Mouse (Mus musculus): ENCODE results near the gene Tut7. TPM values are rescaled to one million over a fixed set of nuclear protein-coding genes. Genes with fewer than 3 reads are reported as not detected.

The Tut7 gene
- 48.7 and 52.5 TPM in 2 replicates for polyA plus RNA-seq (2015; fragmentation: Nextera tagmentation; extraction: Ambion mirVana)

- Histone ChIP-seq H3K27ac (peak within 1 kb of the TSS; percentile 94), H3K4me2 (peak within 1 kb of the TSS; percentile 79), H3K9me3 (no peaks in the 10 kb centered on the region), H3K9ac (peak within 1 kb of the TSS; percentile 73), H3K4me1 (peaks cover 44% of the 10 kb centered on the region), H3K4me3 (peak within 1 kb of the TSS; percentile 72), H3K36me3 (replicated peaks) (no peaks in the 10 kb centered on the region), H3K27me3 (replicated peaks) (no peaks in the 10 kb centered on the region)
- under 1% methylated on average over 100 of the region's 100 CpGs for WGBS
- ATAC-seq (replicated peaks), result peak; percentile 97
Measured at GRCm38 (mm10) chr13:59822507-59823462, at the start of gene Tut7. TSS of gene Tut7 (minus strand) at chr13:59823147.

GRCm38 (mm10) chr13:59872446-59872845 lies 49.5 kb upstream of the Tut7 start:
- no peak overlapping the region for H3K9ac ChIP-seq
- WGBS, result 66% methylated on average over 7 of the region's 7 CpGs
- H3K4me2 ChIP-seq, result no peak overlapping the region
- no peak overlapping the region for H3K4me3 ChIP-seq
- no peaks in the 10 kb centered on the region for H3K9me3 ChIP-seq
- no peak overlapping the region for H3K27ac ChIP-seq
- no peaks in the 10 kb centered on the region for H3K27me3 ChIP-seq (replicated peaks)
- no peaks in the 10 kb centered on the region for H3K4me1 ChIP-seq
- no peak for ATAC-seq (replicated peaks)
- no peaks in the 10 kb centered on the region for H3K36me3 ChIP-seq (replicated peaks)

- Histone ChIP-seq H3K4me1 (no peaks in the 10 kb centered on the region), H3K9me3 (no peaks in the 10 kb centered on the region), H3K36me3 (replicated peaks) (no peaks in the 10 kb centered on the region), H3K9ac (no peak overlapping the region), H3K4me2 (no peak overlapping the region), H3K27ac (no peak overlapping the region), H3K4me3 (no peak overlapping the region), H3K27me3 (replicated peaks) (no peaks in the 10 kb centered on the region)
- ATAC-seq (replicated peaks), result no peak
- WGBS, result 81% methylated on average over 5 of the region's 5 CpGs
Measured at GRCm38 (mm10) chr13:59870004-59870403, 47.1 kb upstream of the Tut7 start.

GRCm38 (mm10) chr13:59868011-59868649 lies 45.2 kb upstream of the Tut7 start:
- Histone ChIP-seq H3K4me1 (no peaks in the 10 kb centered on the region), H3K4me2 (no peak overlapping the region), H3K4me3 (no peak overlapping the region), H3K36me3 (replicated peaks) (no peaks in the 10 kb centered on the region), H3K27ac (no peak overlapping the region), H3K9me3 (no peaks in the 10 kb centered on the region), H3K9ac (no peak overlapping the region), H3K27me3 (replicated peaks) (no peaks in the 10 kb centered on the region)
- ATAC-seq (replicated peaks), result no peak
- WGBS, result 82% methylated on average over 9 of the region's 9 CpGs

GRCm38 (mm10) chr13:59867103-59867502 lies 44.2 kb upstream of the Tut7 start:
- no peaks in the 10 kb centered on the region for H3K4me1 ChIP-seq
- H3K9me3 ChIP-seq, result no peaks in the 10 kb centered on the region
- H3K27ac ChIP-seq, result no peak overlapping the region
- H3K4me2 ChIP-seq, result no peak overlapping the region
- no peaks in the 10 kb centered on the region for H3K27me3 ChIP-seq (replicated peaks)
- no peak for ATAC-seq (replicated peaks)
- H3K36me3 ChIP-seq (replicated peaks), result no peaks in the 10 kb centered on the region
- H3K4me3 ChIP-seq, result no peak overlapping the region
- H3K9ac ChIP-seq, result no peak overlapping the region
- WGBS, result 81% methylated on average over 7 of the region's 7 CpGs

GRCm38 (mm10) chr13:59859515-59859914 lies 36.6 kb upstream of the Tut7 start:
- Histone ChIP-seq H3K9me3 (no peaks in the 10 kb centered on the region), H3K4me2 (no peak overlapping the region), H3K36me3 (replicated peaks) (no peaks in the 10 kb centered on the region), H3K4me1 (no peaks in the 10 kb centered on the region), H3K9ac (no peak overlapping the region), H3K27ac (no peak overlapping the region), H3K4me3 (no peak overlapping the region), H3K27me3 (replicated peaks) (no peaks in the 10 kb centered on the region)
- ATAC-seq (replicated peaks), result no peak
- 86% methylated on average over 7 of the region's 7 CpGs for WGBS

GRCm38 (mm10) chr13:59856286-59857070 lies 33.5 kb upstream of the Tut7 start:
- Histone ChIP-seq H3K36me3 (replicated peaks) (no peaks in the 10 kb centered on the region), H3K9ac (no peak overlapping the region), H3K4me2 (no peak overlapping the region), H3K27me3 (replicated peaks) (no peaks in the 10 kb centered on the region), H3K27ac (no peak overlapping the region), H3K4me1 (no peaks in the 10 kb centered on the region), H3K4me3 (no peak overlapping the region), H3K9me3 (no peaks in the 10 kb centered on the region)
- no peak for ATAC-seq (replicated peaks)
- WGBS, result 54% methylated on average over 20 of the region's 20 CpGs

- Histone ChIP-seq H3K4me1 (no peaks in the 10 kb centered on the region), H3K9ac (no peak overlapping the region), H3K27me3 (replicated peaks) (no peaks in the 10 kb centered on the region), H3K36me3 (replicated peaks) (no peaks in the 10 kb centered on the region), H3K9me3 (no peaks in the 10 kb centered on the region), H3K27ac (no peak overlapping the region), H3K4me3 (no peak overlapping the region), H3K4me2 (no peak overlapping the region)
- 76% methylated on average over 9 of the region's 9 CpGs for WGBS
- ATAC-seq (replicated peaks), result no peak
Measured at GRCm38 (mm10) chr13:59853471-59853870, 30.5 kb upstream of the Tut7 start.

- Histone ChIP-seq H3K4me1 (no peaks in the 10 kb centered on the region), H3K9ac (no peak overlapping the region), H3K27me3 (replicated peaks) (no peaks in the 10 kb centered on the region), H3K4me3 (no peak overlapping the region), H3K9me3 (no peaks in the 10 kb centered on the region), H3K27ac (no peak overlapping the region), H3K4me2 (no peak overlapping the region), H3K36me3 (replicated peaks) (no peaks in the 10 kb centered on the region)
- WGBS, result 77% methylated on average over 10 of the region's 10 CpGs
- no peak for ATAC-seq (replicated peaks)
Measured at GRCm38 (mm10) chr13:59850373-59850772, 27.4 kb upstream of the Tut7 start.

GRCm38 (mm10) chr13:59844661-59845060 lies 21.7 kb upstream of the Tut7 start:
- Histone ChIP-seq H3K36me3 (replicated peaks) (no peaks in the 10 kb centered on the region), H3K4me1 (no peaks in the 10 kb centered on the region), H3K9ac (no peak overlapping the region), H3K4me2 (no peak overlapping the region), H3K27ac (no peak overlapping the region), H3K9me3 (no peaks in the 10 kb centered on the region), H3K4me3 (no peak overlapping the region), H3K27me3 (replicated peaks) (no peaks in the 10 kb centered on the region)
- ATAC-seq (replicated peaks), result no peak
- WGBS, result 90% methylated on average over 5 of the region's 5 CpGs

GRCm38 (mm10) chr13:59843976-59844375 lies 21.0 kb upstream of the Tut7 start:
- Histone ChIP-seq H3K9me3 (no peaks in the 10 kb centered on the region), H3K4me1 (no peaks in the 10 kb centered on the region), H3K4me3 (no peak overlapping the region), H3K27ac (no peak overlapping the region), H3K9ac (no peak overlapping the region), H3K27me3 (replicated peaks) (no peaks in the 10 kb centered on the region), H3K4me2 (no peak overlapping the region), H3K36me3 (replicated peaks) (no peaks in the 10 kb centered on the region)
- WGBS, result 80% methylated on average over 5 of the region's 5 CpGs
- ATAC-seq (replicated peaks), result no peak

All from midbrain, embryonic 15.5 days (tissue).